Mouse (Mus musculus) granulocyte monocyte progenitor cell, adult 5-6 weeks (primary cell): ENCODE data around the gene Cnn2. TPM values are rescaled to one million over a fixed set of nuclear protein-coding genes. Genes with fewer than 3 reads are reported as not detected.

ENCODE experiments used
- ATAC-seq: replicated peaks from 2 replicates; pipeline ENCODE4 v1.8.0; 2016; ENCODE audit warnings: mild to moderate bottlenecking, moderate TSS enrichment, inconsistent platforms; ENCODE audit not compliant: poor library complexity, severe bottlenecking
- total RNA-seq, 2 experiments: library from RNA; stranded (forward) in 1 of 2; stranded (reverse) in 1 of 2; fragments of 200-712, 200-1000 nt in 1 of 2; fragments of >200 nt in 1 of 2; fragmentation: Nextera tagmentation in 1 of 2; gene quantifications; 2 replicates each; pipeline ENCODE4 v1.2.3; 2014 to 2017

Gene Cnn2
- total RNA-seq, 2 experiments from 2014 or later = 50.6 to 89.8 TPM

GRCm38 (mm10) chr10:79987771-79988505, 446 bp upstream of the Cnn2 start:
- ATAC-seq = no peak

- ATAC-seq = no peak
Measured at GRCm38 (mm10) chr10:79989272-79989786, 945 bp downstream of the Cnn2 start.

DNA sequence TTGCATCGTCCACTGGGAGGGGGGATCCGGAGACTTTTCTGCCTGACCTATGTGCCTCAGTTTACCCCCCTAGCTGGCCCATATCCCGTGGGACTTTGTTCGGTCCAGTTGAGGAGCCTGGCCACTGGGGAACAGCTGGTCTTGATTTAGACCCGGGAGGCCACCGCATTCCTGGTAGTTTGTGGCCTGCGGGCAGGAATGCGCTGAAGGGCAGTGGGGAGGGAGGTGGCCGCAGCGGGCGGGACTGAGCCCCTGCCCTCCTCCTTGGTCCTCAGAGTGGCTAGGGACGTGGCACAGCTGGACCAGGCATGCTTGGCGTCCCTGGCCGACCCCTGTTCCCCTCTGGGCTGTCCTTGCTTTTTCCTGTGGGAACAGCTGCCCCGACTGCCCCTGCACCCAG, 1.5 kb downstream of the Cnn2 start:
- no peak for ATAC-seq

DNA sequence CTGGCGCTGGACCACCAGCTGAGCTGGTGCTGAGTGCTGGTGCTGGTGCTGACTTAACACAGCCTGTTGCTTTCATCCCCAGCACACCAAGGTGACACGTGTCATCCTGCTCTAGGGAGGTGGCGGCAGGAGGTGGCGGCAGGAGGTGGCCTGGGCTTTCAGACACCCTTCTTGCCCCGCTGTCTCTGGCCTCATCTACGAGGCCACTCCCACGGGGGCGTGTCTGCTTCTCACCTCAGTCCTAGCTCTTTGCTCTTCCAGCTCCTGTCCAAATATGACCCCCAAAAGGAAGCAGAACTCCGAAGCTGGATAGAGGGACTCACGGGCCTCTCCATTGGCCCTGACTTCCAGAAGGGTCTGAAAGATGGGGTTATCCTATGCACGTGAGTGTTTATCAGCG, 2.7 kb downstream of the Cnn2 start:
- ATAC-seq = no peak

- ATAC-seq = no peak
Measured at GRCm38 (mm10) chr10:79991548-79991947, 3.2 kb downstream of the Cnn2 start.

DNA sequence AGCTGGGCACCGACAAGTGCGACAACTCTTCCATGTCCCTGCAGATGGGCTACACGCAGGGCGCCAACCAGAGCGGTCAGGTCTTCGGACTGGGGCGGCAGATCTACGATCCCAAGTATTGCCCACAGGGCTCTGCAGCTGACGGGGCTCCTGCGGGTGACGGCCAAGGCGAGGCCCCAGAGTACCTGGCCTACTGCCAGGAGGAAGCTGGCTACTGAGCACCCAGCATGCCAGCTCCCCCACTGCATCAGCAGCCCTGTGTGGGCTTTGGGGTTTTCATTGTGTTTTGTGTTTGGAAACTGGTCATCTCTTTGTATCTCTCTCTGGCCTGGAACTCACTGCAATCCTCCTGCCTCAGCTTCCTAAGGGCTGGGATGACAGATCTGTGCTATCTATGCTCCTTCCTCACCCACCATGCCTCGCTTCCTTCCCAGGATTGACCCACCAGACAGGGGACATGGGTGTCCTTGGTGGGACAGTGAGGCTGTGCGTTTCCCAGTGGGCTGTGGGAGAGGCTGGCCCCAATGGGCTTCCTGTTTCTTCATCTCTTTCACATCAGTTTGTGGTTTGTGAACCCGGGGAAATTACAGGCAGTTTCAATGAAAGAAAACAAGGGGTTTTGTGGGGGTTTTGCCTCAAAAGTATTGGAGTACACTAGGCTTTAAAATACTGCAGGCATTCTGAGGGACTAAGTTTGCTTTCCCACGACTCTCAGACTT, 6.2 kb downstream of the Cnn2 start:
- ATAC-seq = peak; percentile 63

- no peak for ATAC-seq
Measured at GRCm38 (mm10) chr10:79995636-79996035, 7.3 kb downstream of the Cnn2 start.

DNA sequence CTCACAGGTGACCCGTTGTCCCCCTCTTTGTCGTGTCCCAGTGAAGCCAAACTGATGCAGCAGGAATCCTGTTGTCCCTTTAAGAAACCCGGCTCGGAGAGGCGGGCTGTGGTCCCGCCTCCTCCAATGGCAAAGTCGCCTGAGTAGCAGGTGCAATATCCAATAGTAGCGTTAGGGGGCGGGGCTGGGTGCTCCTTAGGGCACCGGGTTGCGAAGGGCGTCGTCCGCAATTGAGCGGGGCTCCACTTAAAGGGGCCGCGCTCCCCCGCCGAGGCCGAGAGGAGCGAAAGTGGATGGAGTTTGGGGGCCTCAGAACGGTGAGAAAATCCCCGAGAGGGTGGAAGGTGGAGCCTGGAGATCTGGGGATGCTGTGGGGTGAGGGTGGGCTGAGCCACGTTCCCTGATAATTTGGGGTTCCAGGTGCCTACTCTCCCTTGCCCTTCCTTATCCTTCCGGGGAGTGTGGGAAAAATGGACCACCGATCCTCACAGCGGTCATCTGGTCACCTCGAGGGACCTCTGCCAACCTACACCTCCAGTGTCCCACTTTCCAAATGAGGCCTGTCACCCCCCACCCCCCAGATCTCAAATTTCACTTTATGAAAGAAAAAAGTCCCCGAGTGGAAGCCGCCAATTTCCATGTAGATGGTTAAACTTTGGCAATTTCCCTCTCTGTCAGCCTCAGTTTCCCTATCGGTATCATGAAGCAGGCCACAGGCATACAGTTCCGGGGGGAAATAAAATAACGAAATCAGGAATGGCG, 8.1 kb downstream of the Cnn2 start, which contains the start of gene Abca7:
TSS of gene Abca7 (plus strand) at position 223 of the 762 bp plus-strand sequence.
- peak; percentile 75 for ATAC-seq

DNA sequence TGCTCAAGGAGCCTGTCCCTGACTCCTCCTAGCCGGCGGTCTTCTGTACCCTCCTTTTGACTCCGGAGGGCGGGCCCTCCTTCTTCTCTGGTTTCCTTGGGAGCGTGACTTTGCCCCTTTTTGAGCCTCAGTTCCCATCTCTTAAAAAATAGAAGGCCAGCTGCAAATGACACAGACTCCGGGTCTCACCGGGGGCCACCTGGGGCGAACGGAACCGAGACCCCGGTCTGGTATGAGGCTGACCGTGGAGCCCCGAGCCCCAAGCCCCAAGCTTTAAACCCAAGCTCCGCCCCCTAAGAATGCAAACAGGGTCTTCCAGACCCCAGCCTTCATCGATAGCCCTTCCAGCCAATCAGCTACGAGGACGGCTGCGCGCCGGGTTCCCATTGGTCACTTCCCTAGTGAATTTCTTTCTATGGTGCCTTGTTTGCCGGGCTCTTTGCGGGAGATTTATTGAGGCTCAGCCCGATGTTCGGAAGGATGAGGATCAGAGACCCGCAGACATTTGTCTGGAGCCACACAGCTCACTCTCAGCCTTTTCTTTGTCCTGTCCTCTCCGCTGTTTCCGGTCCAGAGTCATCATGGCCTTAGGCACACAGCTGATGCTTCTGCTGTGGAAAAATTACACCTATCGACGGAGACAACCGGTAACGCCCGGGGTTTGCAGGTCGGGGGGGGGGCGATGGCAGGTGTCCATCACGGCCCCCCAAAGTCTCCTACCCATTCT, 8.8 kb downstream of the Cnn2 start:
- ATAC-seq = peak; percentile 42

- ATAC-seq = no peak
Measured at GRCm38 (mm10) chr10:79997819-79998218, 9.4 kb downstream of the Cnn2 start.

DNA sequence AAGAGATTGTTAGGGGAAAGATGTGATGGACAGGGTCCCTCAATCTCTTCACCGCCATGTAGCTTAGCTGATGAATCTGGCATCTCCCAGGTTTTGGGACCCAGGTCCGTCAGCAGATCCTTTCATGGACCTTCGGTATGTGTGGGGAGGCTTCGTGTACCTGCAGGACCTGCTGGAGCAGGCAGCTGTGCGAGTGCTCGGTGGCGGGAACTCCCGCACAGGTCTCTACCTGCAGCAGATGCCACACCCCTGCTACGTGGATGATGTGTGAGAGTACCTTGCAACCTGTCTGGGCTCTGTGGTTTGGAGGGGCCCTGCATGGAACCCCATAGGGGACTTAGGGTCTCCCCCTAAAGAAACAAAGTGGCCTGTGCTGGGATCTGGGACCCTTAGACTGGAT, 13.6 kb downstream of the Cnn2 start:
- ATAC-seq = no peak

- ATAC-seq = no peak
Measured at GRCm38 (mm10) chr10:80002829-80003228, 14.4 kb downstream of the Cnn2 start.

DNA sequence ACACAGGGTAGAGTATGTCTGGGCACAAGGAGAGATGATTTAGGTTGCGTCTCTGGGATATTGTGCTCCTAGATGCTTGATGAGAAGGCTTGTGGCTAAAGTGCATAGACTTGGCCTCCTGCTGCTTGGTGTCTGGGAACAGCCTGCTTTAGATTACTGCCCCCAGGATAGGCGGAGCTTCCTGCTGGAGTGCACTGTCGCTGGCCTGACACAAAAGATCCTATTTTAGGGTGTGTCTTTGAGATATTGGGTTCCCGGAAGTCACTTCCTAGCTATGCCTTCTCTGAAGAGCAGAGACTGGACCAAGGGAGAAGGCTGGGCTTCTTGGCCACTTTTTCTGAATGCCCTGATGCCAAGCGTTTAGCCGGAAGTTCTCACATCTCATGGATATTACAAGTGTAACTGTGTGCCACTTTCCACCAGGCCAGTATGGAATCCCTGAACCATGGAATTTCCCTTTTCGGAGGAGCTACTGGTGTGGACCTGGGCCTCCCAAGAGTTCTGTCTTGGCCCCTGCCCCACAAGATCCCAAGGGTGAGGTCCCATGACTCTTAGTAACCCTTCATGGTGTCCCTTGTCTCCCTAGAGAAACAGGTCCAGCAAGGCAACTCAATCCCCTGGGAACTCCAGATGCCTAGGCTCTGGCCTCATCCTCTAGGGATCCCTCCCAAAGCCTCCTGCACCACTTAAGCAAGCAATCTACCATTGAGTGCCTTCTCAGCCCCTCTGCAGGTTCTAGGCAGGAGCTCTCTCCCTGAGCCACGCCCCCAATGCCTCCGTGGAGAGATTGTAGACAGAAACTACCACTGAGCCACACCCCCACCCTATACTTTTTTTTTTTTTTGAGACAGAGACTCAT, 15.2 kb downstream of the Cnn2 start:
- no peak for ATAC-seq

- ATAC-seq = no peak
Measured at GRCm38 (mm10) chr10:80004233-80004705, 15.9 kb downstream of the Cnn2 start.

DNA sequence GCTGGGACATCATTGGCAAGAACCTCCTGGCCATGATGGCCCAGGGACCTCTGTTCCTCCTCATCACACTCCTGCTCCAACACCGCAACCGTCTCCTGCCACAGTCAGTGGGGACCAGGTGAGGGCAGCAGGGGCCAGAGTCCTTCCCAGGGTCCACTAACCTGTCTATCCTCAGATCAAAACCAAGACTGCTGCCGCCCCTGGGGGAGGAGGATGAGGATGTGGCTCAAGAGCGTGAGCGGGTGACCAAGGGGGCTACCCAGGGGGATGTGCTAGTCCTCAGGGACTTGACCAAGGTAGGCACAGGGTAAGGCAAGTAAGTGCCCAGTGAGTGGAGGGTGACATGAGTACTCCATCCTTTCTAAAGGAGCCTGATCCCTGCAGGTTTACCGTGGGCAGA, 23.4 kb downstream of the Cnn2 start:
- no peak for ATAC-seq

DNA sequence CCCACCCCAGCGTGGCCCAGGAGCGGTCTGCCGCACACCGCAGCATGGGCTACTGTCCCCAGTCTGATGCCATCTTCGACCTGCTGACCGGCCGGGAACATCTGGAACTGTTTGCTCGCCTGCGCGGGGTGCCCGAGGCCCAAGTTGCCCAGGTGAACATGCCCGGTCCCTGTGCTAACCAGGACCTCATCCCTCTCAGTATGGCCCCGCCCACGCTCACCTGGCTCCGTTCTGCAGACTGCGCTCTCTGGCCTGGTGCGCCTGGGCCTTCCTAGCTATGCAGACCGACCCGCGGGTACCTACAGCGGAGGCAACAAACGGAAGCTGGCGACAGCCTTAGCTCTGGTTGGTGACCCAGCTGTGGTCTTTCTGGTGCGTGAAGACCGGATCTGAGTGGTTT, 25.2 kb downstream of the Cnn2 start:
- ATAC-seq = no peak

DNA sequence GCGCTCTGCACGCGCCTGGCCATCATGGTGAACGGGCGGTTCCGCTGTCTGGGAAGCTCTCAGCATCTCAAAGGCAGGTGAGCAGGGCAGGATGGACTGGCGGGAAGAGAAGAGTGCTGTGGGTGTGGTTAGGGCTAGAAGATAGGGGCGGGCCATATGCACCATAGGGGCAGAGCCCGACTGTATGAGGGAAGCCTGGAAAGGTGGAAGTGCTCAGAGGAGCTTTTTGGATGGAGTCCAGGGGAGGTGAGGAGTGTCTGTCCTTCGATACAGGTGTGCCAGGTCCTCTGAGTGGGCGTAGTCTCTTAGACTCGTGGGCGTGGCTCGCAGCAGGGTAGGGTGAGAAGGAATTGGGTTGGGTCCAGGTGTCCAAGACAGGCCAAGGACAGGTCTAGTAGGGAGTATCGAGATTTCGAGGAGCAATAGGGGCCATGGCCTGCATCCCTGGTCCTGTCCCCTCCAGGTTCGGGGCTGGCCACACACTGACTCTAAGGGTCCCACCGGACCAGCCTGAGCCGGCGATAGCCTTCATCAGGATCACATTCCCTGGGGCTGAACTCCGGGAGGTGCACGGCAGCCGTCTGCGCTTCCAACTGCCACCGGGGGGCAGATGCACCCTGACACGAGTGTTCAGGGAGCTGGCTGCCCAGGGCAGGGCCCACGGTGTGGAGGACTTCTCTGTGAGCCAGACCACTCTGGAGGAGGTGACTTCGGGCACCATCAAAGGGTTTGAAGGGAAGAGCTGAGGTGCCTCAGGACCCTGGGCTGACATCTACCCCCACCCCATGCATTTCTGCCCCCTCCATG, 26.3 kb downstream of the Cnn2 start:
- no peak for ATAC-seq

GRCm38 (mm10) chr10:80015583-80015982, 27.2 kb downstream of the Cnn2 start:
- no peak for ATAC-seq
